Mouse (Mus musculus) MEL-GATA-1-ER (cell line): Measurements from ENCODE around the gene Fyn.

Experiments
- DNase-seq: peaks from one replicate; pipeline ENCODE4 v3.0.0-alpha.2; 2012; ENCODE audit warnings: low read depth; ENCODE audit errors: extremely low read depth

Gene Fyn

GRCm38 (mm10) chr10:39470321-39470720 is 101.7 kb downstream of the Fyn start:
- no peak for DNase-seq

- no peak for DNase-seq
Measured at GRCm38 (mm10) chr10:39471040-39471713, 102.5 kb downstream of the Fyn start.

- no peak for DNase-seq
Measured at GRCm38 (mm10) chr10:39471714-39472531, 103.3 kb downstream of the Fyn start.

GRCm38 (mm10) chr10:39472923-39473322 is 104.3 kb downstream of the Fyn start:
- no peak for DNase-seq

GRCm38 (mm10) chr10:39479361-39479760 is 110.7 kb downstream of the Fyn start:
- no peak for DNase-seq

GRCm38 (mm10) chr10:39484382-39484826 is 115.7 kb downstream of the Fyn start:
- no peak for DNase-seq

GRCm38 (mm10) chr10:39484892-39485291 is 116.2 kb downstream of the Fyn start:
- DNase-seq = no peak

- no peak for DNase-seq
Measured at GRCm38 (mm10) chr10:39485939-39486338, 117.3 kb downstream of the Fyn start.

- DNase-seq = no peak
Measured at GRCm38 (mm10) chr10:39486501-39487450, 118.1 kb downstream of the Fyn start.

GRCm38 (mm10) chr10:39487740-39488415 is 119.2 kb downstream of the Fyn start:
- no peak for DNase-seq

GRCm38 (mm10) chr10:39488542-39488941 is 119.9 kb downstream of the Fyn start:
- no peak for DNase-seq

- DNase-seq = no peak
Measured at GRCm38 (mm10) chr10:39488956-39489355, 120.3 kb downstream of the Fyn start.

GRCm38 (mm10) chr10:39490349-39491121 is 121.9 kb downstream of the Fyn start:
- no peak for DNase-seq

GRCm38 (mm10) chr10:39492146-39492545 is 123.5 kb downstream of the Fyn start:
- no peak for DNase-seq

GRCm38 (mm10) chr10:39493007-39493406 is 124.4 kb downstream of the Fyn start:
- DNase-seq = no peak

- DNase-seq = no peak
Measured at GRCm38 (mm10) chr10:39498641-39499040, 130.0 kb downstream of the Fyn start.

- DNase-seq = no peak
Measured at GRCm38 (mm10) chr10:39501571-39501970, 132.9 kb downstream of the Fyn start.

GRCm38 (mm10) chr10:39501977-39502706 is 133.5 kb downstream of the Fyn start:
- DNase-seq = no peak

- no peak for DNase-seq
Measured at GRCm38 (mm10) chr10:39503331-39503730, 134.7 kb downstream of the Fyn start.

- no peak for DNase-seq
Measured at GRCm38 (mm10) chr10:39505007-39505406, 136.4 kb downstream of the Fyn start.
